Comparison of ENCODE assay signal across 8 mouse cellular contexts in the genomic region with DNA sequence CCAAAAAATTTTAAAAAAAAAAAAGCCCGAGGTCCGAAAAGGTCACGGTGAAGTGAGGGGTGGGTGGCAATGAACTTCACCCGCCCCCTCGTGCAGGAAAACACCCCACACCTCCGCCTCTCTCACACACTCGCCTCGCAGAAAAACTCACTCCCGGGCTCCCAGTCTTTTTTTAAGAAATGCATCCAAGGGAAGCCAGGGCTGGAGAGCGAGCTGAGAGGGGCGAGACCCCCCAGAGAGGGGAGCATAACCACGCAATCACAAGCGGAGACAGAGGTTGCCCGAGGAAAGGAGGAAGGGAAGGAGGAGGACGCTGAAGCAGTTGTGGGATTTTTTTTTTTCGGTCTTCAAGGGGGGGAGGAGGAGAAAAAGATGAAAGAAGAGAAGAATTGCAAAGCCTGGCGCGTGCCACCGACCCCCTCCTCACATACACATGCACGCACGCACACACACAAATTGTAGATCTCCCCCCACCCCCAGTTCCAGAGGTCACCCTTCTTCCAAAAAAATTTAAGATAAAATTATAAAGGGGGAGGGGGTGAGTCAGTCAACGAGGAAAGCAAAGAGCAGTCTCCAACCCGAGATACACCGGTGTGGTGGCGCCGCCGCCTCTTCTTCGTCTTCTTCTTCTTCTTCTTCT. TPM values are rescaled to one million over a fixed set of nuclear protein-coding genes. Genes with fewer than 3 reads are reported as not detected.
DNase-seq lines count a peak whose midpoint lies in the region; ATAC-seq and TF ChIP-seq lines count a peak whose summit lies in the region.

No protein-coding gene starts in this region.

- TF ChIP-seq CTCF in lung, embryonic 14.5 days (IDR thresholded peaks at IDR 0.05; ENCODE audit: low read depth), result no peak
- no peak for TF ChIP-seq CTCF in lung, postnatal 0 days (IDR thresholded peaks at IDR 0.05)

- H3K4me3 ChIP-seq in lung, embryonic 14.5 days (ENCODE audit: low read depth, low read length), result peak overlapping the region; percentile 77
- peak overlapping the region; percentile 95 for H3K4me3 ChIP-seq in forebrain, embryonic 16.5 days (replicated peaks; ENCODE audit: low read length)
- H3K4me3 ChIP-seq in intestine, embryonic 15.5 days (replicated peaks), result peak overlapping the region; percentile 64
- peak overlapping the region; percentile 69 for H3K4me3 ChIP-seq in lung, postnatal 0 days (ENCODE audit: low read depth, low read length)
- peak overlapping the region; percentile 75 for H3K4me3 ChIP-seq in stomach, embryonic 14.5 days (ENCODE audit: low read depth, low read length)

- no peaks in the 10 kb centered on the region for H3K27me3 ChIP-seq in lung, embryonic 14.5 days (ENCODE audit: insufficient read depth, low read length)
- no peaks in the 10 kb centered on the region for H3K27me3 ChIP-seq in forebrain, embryonic 16.5 days (replicated peaks; ENCODE audit: control insufficient read depth, insufficient read depth, low read length)
- no peaks in the 10 kb centered on the region for H3K27me3 ChIP-seq in intestine, embryonic 15.5 days (replicated peaks)
- peaks cover 3% of the 10 kb centered on the region; the same call in 1 of the 2 replicates for H3K27me3 ChIP-seq in lung, postnatal 0 days (replicated peaks; ENCODE audit: insufficient read depth, low read length)
- H3K27me3 ChIP-seq in stomach, embryonic 14.5 days (ENCODE audit: control insufficient read depth, insufficient read depth, low read length), result no peaks in the 10 kb centered on the region

- peak overlapping the region; percentile 78 for H3K27ac ChIP-seq in lung, embryonic 14.5 days (ENCODE audit: low read depth)
- H3K27ac ChIP-seq in forebrain, embryonic 16.5 days (ENCODE audit: low read length), result peak overlapping the region; percentile 93
- peak overlapping the region; percentile 91 for H3K27ac ChIP-seq in intestine, embryonic 15.5 days
- 0 out of 2 replicates have a peak overlapping the region, but pooled peaks have one; percentile 32 for H3K27ac ChIP-seq in lung, postnatal 0 days (ENCODE audit: low read length)
- H3K27ac ChIP-seq in stomach, embryonic 14.5 days (ENCODE audit: low read length), result peak overlapping the region; percentile 88

- H3K36me3 ChIP-seq in lung, embryonic 14.5 days (ENCODE audit: insufficient read depth), result no peaks in the 10 kb centered on the region
- H3K36me3 ChIP-seq in forebrain, embryonic 16.5 days (ENCODE audit: control insufficient read depth, insufficient read depth), result no peaks in the 10 kb centered on the region
- H3K36me3 ChIP-seq in intestine, embryonic 15.5 days, result no peaks in the 10 kb centered on the region
- H3K36me3 ChIP-seq in lung, postnatal 0 days (ENCODE audit: insufficient read depth, low read length), result no peaks in the 10 kb centered on the region
- H3K36me3 ChIP-seq in stomach, embryonic 14.5 days (ENCODE audit: control insufficient read depth, insufficient read depth, low read length), result no peaks in the 10 kb centered on the region

- peak; percentile 64 for DNase-seq in lung, embryonic 14.5 days
- DNase-seq in lung, postnatal 14 days, result no peak
- DNase-seq in cerebellum, adult 11-12 months, result peak; percentile 57
- DNase-seq in lung, postnatal 0 days (ENCODE audit: low spot score), result peak; percentile 60
- DNase-seq in spleen, adult 12 weeks (ENCODE audit: low spot score), result no peak

- H3K9ac ChIP-seq in lung, embryonic 14.5 days, result peak overlapping the region; percentile 75
- peak overlapping the region; percentile 98 for H3K9ac ChIP-seq in forebrain, embryonic 16.5 days (replicated peaks; ENCODE audit: low read depth, low read length)
- peak overlapping the region; percentile 73 for H3K9ac ChIP-seq in intestine, embryonic 15.5 days
- peak overlapping the region; percentile 36 for H3K9ac ChIP-seq in lung, postnatal 0 days (replicated peaks; ENCODE audit: low read depth)
- peak overlapping the region; percentile 63 for H3K9ac ChIP-seq in stomach, embryonic 14.5 days (replicated peaks; ENCODE audit: low read depth, low read length)

- ATAC-seq in lung, embryonic 14.5 days (ENCODE audit: insufficient read depth), result peak; percentile 19
- peak; percentile 20; the same call in 1 of the 2 replicates for ATAC-seq in forebrain, embryonic 16.5 days
- peak; percentile 32 for ATAC-seq in intestine, embryonic 15.5 days
- no peak for ATAC-seq in lung, postnatal 0 days
- peak; percentile 7; the same call in 1 of the 2 replicates for ATAC-seq in stomach, embryonic 14.5 days (ENCODE audit: insufficient number of reproducible peaks, insufficient read depth, low FRiP score, low read depth)

- under 1% methylated on average over 28 of the region's 28 CpGs for WGBS in lung, embryonic 14.5 days
- under 1% methylated on average over 28 of the region's 28 CpGs for WGBS in forebrain, embryonic 16.5 days
- WGBS in intestine, embryonic 15.5 days, result under 1% methylated on average over 28 of the region's 28 CpGs
- WGBS in lung, postnatal 0 days, result 1% methylated on average over 28 of the region's 28 CpGs
- WGBS in stomach, embryonic 14.5 days, result under 1% methylated on average over 28 of the region's 28 CpGs

- no peaks in the 10 kb centered on the region for H3K9me3 ChIP-seq in lung, embryonic 14.5 days (ENCODE audit: low read depth, low read length)
- no peaks in the 10 kb centered on the region for H3K9me3 ChIP-seq in forebrain, embryonic 16.5 days (ENCODE audit: control insufficient read depth, low read length)
- no peaks in the 10 kb centered on the region for H3K9me3 ChIP-seq in intestine, embryonic 15.5 days
- H3K9me3 ChIP-seq in lung, postnatal 0 days (ENCODE audit: low read length), result no peaks in the 10 kb centered on the region
- H3K9me3 ChIP-seq in stomach, embryonic 14.5 days (ENCODE audit: control insufficient read depth, low read depth, low read length), result no peaks in the 10 kb centered on the region

- H3K4me1 ChIP-seq in lung, embryonic 14.5 days (ENCODE audit: insufficient read depth), result peaks cover 8% of the 10 kb centered on the region; the same call in 1 of the 2 replicates
- H3K4me1 ChIP-seq in forebrain, embryonic 16.5 days (replicated peaks; ENCODE audit: control insufficient read depth, insufficient read depth, low read length), result peaks cover 30% of the 10 kb centered on the region
- H3K4me1 ChIP-seq in intestine, embryonic 15.5 days (replicated peaks), result peaks cover 13% of the 10 kb centered on the region
- H3K4me1 ChIP-seq in lung, postnatal 0 days (ENCODE audit: insufficient read depth, low read depth, low read length), result peaks cover 7% of the 10 kb centered on the region; the same call in 1 of the 2 replicates
- H3K4me1 ChIP-seq in stomach, embryonic 14.5 days (ENCODE audit: control insufficient read depth, insufficient read depth, low read length), result peaks cover 11% of the 10 kb centered on the region; the same call in 1 of the 2 replicates

- TF ChIP-seq EP300 in lung, postnatal 0 days (IDR thresholded peaks at IDR 0.05), result no peak

- H3K4me2 ChIP-seq in lung, embryonic 14.5 days, result peak overlapping the region; percentile 83
- peak overlapping the region; percentile 73 for H3K4me2 ChIP-seq in forebrain, embryonic 16.5 days (ENCODE audit: low read length)
- H3K4me2 ChIP-seq in intestine, embryonic 15.5 days (replicated peaks), result peak overlapping the region; percentile 96
- H3K4me2 ChIP-seq in lung, postnatal 0 days (replicated peaks; ENCODE audit: low read depth, low read length), result peak overlapping the region; percentile 88
- H3K4me2 ChIP-seq in stomach, embryonic 14.5 days (replicated peaks; ENCODE audit: low read depth, low read length), result peak overlapping the region; percentile 68

RNA-seq across cellular contexts. Expression of a gene that starts 0.6 kb away (rescaled TPM):
- 25.8 and 27.3 TPM in 2 replicates for polyA plus RNA-seq in lung, embryonic 14.5 days (2014; fragmentation: Nextera tagmentation; extraction: Ambion mirVana)
- 79.1 and 97.2 TPM in 2 replicates for polyA plus RNA-seq in forebrain, embryonic 16.5 days (2015; fragmentation: Nextera tagmentation; extraction: Ambion mirVana)
- polyA plus RNA-seq in intestine, embryonic 15.5 days (2015; fragmentation: Nextera tagmentation; extraction: Ambion mirVana), result 19.0 and 21.2 TPM in 2 replicates
- 4.4 and 6.0 TPM in 2 replicates for polyA plus RNA-seq in lung, postnatal 0 days (2015; fragmentation: Nextera tagmentation; extraction: Ambion mirVana)
- 41.5 and 47.7 TPM in 2 replicates for polyA plus RNA-seq in stomach, embryonic 14.5 days (2014; fragmentation: Nextera tagmentation; extraction: Ambion mirVana)

Comparison
In these comparisons a context has a peak if more than half of its experiments do, and no peak if none do; other contexts are left out.
1. DNase-seq: peak in lung, embryonic 14.5 days (single experiment), cerebellum, adult 11-12 months (single experiment) and lung, postnatal 0 days (single experiment); none in lung, postnatal 14 days (single experiment) and spleen, adult 12 weeks (single experiment).
2. H3K27ac ChIP-seq: peak in every context shown above with its lines; median percentile 93 in forebrain, embryonic 16.5 days; 91 in intestine, embryonic 15.5 days; 88 in stomach, embryonic 14.5 days; 78 in lung, embryonic 14.5 days; 32 in lung, postnatal 0 days.
3. H3K9ac ChIP-seq: peak in every context shown above with its lines; median percentile 98 in forebrain, embryonic 16.5 days; 75 in lung, embryonic 14.5 days; 73 in intestine, embryonic 15.5 days; 63 in stomach, embryonic 14.5 days; 36 in lung, postnatal 0 days.
4. Peak in every context shown above with its lines, with median percentiles within 50 percentile points of each other: H3K4me2 ChIP-seq and H3K4me3 ChIP-seq.